Mouse (Mus musculus) cerebellum, adult 11-12 months (tissue): ENCODE measurements at regions not wholly inside any gene's neighbourhood (a gene's known extent, or its start where the extent isn't known, plus 50 kb on each side); places are given as distances from the start of the nearest gene placed in this dataset.

Experiments
- DNase-seq: peaks from one replicate; pipeline ENCODE4 v3.0.0; 2022

DNA sequence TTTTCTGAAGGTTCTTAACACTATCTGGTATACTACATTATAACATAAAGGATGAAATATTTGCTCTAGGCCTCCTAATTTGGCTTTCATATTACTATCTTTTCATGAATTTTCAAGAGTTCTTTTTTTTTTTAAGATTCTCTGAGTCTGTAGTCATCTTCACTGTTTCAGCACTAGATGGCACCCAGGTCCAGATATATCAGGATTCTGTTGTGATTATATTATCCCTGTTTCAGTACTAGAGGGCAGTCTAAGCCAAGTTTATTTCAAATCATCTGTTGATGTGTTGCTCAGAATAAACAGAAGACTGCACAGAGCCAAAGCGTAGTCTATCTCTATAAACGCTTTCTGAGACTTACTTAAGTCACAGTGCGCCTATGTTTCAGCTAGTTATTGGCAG lies 1760.2 kb upstream of the Acvr2a start:
- no peak for DNase-seq

DNA sequence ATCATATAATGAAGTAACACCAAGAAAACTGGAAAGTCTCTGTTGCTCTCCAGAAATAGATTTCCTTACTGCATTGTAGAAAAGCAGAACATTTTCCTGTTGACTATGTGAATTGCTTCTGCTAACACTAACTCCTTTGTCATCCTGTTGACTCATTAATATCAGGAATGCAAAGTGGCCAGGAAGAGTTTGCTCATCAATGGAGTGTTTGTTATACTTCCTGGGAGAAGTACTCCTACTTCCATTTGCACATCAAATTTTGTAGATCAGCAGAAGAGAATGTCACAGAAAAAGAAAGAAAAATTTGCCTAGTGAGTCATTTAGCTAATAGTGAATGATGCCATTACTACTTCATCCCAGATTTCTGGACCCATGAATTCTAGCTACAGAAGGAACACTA lies 1739.7 kb upstream of the Acvr2a start:
- no peak for DNase-seq

DNA sequence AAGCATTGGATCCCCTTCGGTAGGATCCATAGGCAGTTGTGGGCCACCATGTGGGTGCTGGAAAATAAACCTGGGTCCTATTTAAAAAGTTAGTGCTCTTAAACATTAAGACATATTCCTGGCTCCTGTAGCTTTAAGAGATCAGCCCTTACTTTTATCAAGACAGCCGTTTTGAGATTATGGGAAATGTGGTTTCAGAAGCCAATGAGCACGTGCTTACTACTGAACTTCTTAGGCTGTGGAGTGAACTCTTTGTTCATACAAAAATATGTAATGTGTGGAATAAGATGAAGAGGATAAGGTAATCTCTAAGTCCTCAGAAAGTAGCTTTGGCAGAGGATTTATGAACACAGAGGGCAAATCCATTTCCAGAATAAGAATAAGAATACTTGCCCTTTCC lies 1738.7 kb upstream of the Acvr2a start:
- DNase-seq = no peak

DNA sequence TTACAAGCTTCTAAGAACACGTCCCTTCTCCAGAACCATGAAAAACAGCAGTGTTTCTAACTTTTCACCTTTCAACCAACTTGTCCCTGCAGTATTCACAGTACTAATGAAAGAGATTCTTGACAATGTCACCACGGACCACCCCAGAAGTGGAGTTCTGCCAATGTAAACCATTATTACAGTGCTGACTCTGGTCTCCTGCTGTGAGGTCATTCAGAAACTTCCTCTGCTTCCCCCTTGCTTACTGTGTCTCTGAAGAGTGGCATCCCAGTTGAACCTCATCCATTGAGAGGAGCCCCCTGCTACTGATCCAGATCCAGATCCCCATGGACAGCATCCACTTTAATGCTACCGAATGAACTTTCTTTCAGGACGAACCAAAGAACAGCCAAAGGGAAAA lies 1725.3 kb upstream of the Acvr2a start:
- peak; percentile 28 for DNase-seq

DNA sequence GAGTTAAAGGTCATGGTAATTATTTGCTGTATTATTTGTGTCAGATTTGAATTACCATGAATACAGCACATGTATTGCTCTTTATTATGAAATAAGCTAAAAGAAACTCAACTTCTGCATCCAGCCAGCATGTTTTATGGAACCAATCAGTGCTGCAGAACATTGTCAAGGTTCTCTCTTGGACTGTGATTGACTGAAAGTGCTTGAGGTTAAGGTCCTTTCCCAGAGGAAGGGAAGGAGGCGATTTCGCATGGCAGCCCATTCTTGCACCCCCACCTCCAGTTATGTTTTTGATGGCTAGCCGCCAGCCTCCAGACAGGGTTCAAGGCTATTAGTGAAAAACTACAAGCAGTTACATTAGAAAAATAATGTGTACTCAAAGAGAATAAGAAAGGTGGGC lies 1717.9 kb upstream of the Acvr2a start:
- DNase-seq = no peak

DNA sequence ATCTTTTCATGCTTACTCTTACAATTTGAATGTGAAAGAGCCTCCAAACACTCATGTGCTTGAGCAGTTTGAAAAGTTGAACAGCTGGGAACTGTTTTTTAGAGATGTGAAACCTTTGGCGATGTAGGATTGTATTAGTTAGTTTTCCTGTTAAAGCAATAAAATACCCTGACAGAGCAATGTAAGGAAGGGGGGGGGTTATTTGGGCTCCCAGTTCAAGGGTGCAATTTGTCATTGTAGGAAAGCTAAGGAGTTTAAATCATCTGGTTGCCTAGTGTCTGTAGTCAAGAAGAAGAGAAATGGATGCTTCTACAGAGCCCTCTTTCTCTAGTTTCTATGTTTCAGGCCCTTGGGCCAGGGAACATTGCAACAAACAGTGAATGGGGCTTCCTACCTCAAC lies 1674.5 kb upstream of the Acvr2a start:
- no peak for DNase-seq

DNA sequence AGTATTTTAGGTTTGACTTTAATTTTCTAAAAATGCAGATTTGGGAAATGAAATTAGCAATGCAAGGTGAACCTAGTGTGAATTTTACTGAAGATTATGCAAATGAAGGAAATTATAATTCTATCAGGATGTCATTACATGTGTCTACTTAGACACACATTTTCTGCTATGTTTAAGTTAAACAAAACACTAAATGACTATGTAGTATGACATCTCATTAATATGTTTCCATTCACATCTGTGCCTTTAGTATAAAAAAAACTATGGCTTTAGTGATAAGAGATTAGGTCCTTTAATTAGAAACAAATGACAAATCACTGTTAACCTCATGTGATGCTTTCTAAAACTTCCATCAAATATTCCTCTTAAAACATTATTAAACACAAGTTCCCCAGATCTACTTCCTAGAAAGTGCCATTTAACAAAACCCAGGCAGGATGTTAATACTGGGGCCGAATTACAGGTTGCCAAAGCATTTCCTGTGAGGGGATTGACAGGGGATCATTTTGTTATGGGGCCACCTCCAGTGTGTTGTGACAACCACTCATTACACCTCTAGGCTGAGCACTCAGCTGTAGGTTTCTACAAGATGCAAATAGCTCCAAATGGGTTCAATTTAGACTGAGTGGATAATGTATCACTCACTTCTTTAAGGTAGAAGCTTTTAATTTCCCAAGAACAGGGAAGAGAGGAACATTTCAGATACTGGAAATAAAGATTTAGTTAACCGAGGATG lies 1629.7 kb upstream of the Acvr2a start:
- DNase-seq = no peak
